Mouse (Mus musculus): ENCODE measurements at regions not wholly inside any gene's neighbourhood (a gene's known extent, or its start where the extent isn't known, plus 50 kb on each side); places are given as distances from the start of the nearest gene placed in this dataset.

DNA sequence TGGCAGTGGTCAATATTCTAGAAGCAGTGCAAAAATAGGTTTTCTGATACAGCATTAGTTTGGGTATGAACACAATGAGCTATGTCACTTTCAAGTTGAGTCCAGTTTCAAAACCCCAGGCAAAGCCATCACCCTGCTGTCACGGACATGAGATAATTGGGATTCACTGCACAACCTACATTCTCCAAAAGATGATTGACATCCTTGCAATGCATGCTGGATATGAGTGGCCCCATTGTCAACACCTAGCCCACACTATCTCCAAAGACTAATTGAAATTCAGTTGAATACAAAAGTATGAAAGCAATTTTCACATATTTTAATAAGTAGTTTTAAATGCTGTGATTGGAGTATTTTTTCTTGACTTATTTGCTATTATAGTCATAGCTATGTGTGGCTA, 783.7 kb upstream of the Tbl1xr1 start:
- TF ChIP-seq POLR2A (IDR thresholded peaks at IDR 0.05; ENCODE audit: borderline replicate concordance, insufficient read depth, low read length), result no peak
- TF ChIP-seq CTCF (IDR thresholded peaks at IDR 0.05; ENCODE audit: borderline replicate concordance, insufficient read depth, low read depth, low read length), result no peak
